Mouse (Mus musculus) lung, embryonic 14.5 days (tissue): ENCODE data around the gene Tmem240. TPM values are rescaled to one million over a fixed set of nuclear protein-coding genes. Genes with fewer than 3 reads are reported as not detected.
"Not testable (repeated sequence)": the region's sequence is repeated elsewhere in the genome, so short reads cannot be mapped to it uniquely, and the experiment has no call there.

Experiments used
- ATAC-seq: fragments of 200-750 bp; cut with Nextera tagmentation; 2 replicates; pipeline ENCODE4 v1.8.0; 2017; ENCODE audit warnings: mild to moderate bottlenecking, moderate TSS enrichment, moderate library complexity; ENCODE audit not compliant: insufficient read depth
- DNase-seq: peaks from one replicate; pipeline ENCODE4 v3.0.0-alpha.2; 2015
- H3K27ac ChIP-seq: fragments of 300-500 bp; sonication (generic); 2 replicates; pipeline ENCODE4 v1.5.1; 2014; ENCODE audit warnings: low read depth, mild to moderate bottlenecking, moderate library complexity
- H3K27me3 ChIP-seq: fragments of 300-500 bp; sonication (generic); 2 replicates; pipeline ENCODE4 v1.6.1; 2014; ENCODE audit warnings: low read length, control low read depth; ENCODE audit not compliant: insufficient read depth
- H3K36me3 ChIP-seq: fragments of 300-500 bp; sonication (generic); 2 replicates; pipeline ENCODE4 v1.6.1; 2014; ENCODE audit warnings: control low read depth; ENCODE audit not compliant: insufficient read depth
- H3K4me1 ChIP-seq: fragments of 300-500 bp; sonication (generic); 2 replicates; pipeline ENCODE4 v1.6.1; 2014; ENCODE audit warnings: antibody characterized with exemption, control low read depth; ENCODE audit not compliant: insufficient read depth
- H3K4me2 ChIP-seq: fragments of 300-500 bp; sonication (generic); 2 replicates; pipeline ENCODE4 v1.6.1; 2014; ENCODE audit warnings: mild to moderate bottlenecking
- H3K4me3 ChIP-seq: fragments of 300-500 bp; sonication (generic); 2 replicates; pipeline ENCODE4 v1.5.1; 2014; ENCODE audit warnings: low read depth, low read length
- H3K9ac ChIP-seq: fragments of 300-500 bp; sonication (generic); 2 replicates; pipeline ENCODE4 v1.6.1; 2014
- H3K9me3 ChIP-seq: fragments of 300-500 bp; sonication (generic); 2 replicates; pipeline ENCODE4 v1.6.1; 2016; ENCODE audit warnings: low read depth, low read length, control low read depth
- CTCF ChIP-seq: IDR thresholded peaks from 2 replicates; pipeline ENCODE4 v1.5.1; 2016; ENCODE audit warnings: antibody characterized with exemption, low read depth
- WGBS: fragments of 180-500 bp; shearing (Covaris S2); extraction: QIAGEN DNeasy Blood & Tissue Kit; methylation state at CpG from one replicate; pipeline ENCODE4 v1.1.7; 2014; 5-methylcytosine and 5-hydroxymethylcytosine counted together
- microRNA-seq: library from miRNA; unstranded; fragments of <30 nt; microRNA quantifications from one replicate; pipeline ENCODE4, GENCODE M21; 2016; ENCODE audit warnings: borderline number of aligned reads
- polyA plus RNA-seq: library from polyadenylated mRNA; unstranded; fragments of >200 nt; fragmentation: Nextera tagmentation; extraction: Ambion mirVana; gene quantifications from 2 replicates; pipeline ENCODE4 v1.2.1, GENCODE M21; 2014

Gene Tmem240
- polyA plus RNA-seq, 1 experiment from 2014 or later: 0.86 TPM

GRCm38 (mm10) chr4:155785819-155786218, 51.2 kb downstream of the Tmem240 start, which contains the start of gene Tmem88b:
Tmem88b (minus strand) TSS chr4:155785874.
- Histone ChIP-seq H3K4me1 (0 out of 2 replicates have a peak, but pooled peaks cover 6% of the 10 kb centered on the region), H3K9ac (peak within 1 kb of the TSS; percentile 82; the same call in 1 of the 2 replicates), H3K4me3 (peak within 1 kb of the TSS; percentile 60; the same call in 1 of the 2 replicates), H3K27ac (no peak within 1 kb of the TSS), H3K27me3 (no peaks in the 10 kb centered on the region), H3K36me3 (no peaks in the 10 kb centered on the region), H3K4me2 (peak within 1 kb of the TSS; percentile 81), H3K9me3 (no peaks in the 10 kb centered on the region)
- DNase-seq (no peak), ATAC-seq (no peak)
- peak; percentile 23; the same call in 1 of the 2 replicates for TF ChIP-seq CTCF
- WGBS: 61% methylated on average over 5 of the region's 5 CpGs

- 0 out of 2 replicates have a peak, but pooled peaks cover 3% of the 10 kb centered on the region for H3K4me1 ChIP-seq
- H3K27ac ChIP-seq: no peak overlapping the region
- 63% methylated on average over 3 of the region's 3 CpGs for WGBS
- H3K4me2 ChIP-seq: no peak overlapping the region
- H3K4me3 ChIP-seq: no peak overlapping the region
- H3K9me3 ChIP-seq: no peaks in the 10 kb centered on the region
- no peaks in the 10 kb centered on the region; the same call in 1 of the 2 replicates for H3K27me3 ChIP-seq
- TF ChIP-seq CTCF: no peak
- DNase-seq (no peak), ATAC-seq (no peak)
- no peaks in the 10 kb centered on the region for H3K36me3 ChIP-seq
- no peak overlapping the region for H3K9ac ChIP-seq
Observed at GRCm38 (mm10) chr4:155788300-155788699, 53.7 kb downstream of the Tmem240 start.

- H3K4me2 ChIP-seq, ATAC-seq, H3K27me3 ChIP-seq, H3K36me3 ChIP-seq, H3K4me3 ChIP-seq, H3K9me3 ChIP-seq, H3K9ac ChIP-seq, DNase-seq, H3K27ac ChIP-seq, H3K4me1 ChIP-seq: not testable (repeated sequence)
- WGBS: 69% methylated on average over 4 of the region's 4 CpGs
Observed at GRCm38 (mm10) chr4:155788833-155789232, 54.2 kb downstream of the Tmem240 start.

GRCm38 (mm10) chr4:155790021-155790489, 55.5 kb downstream of the Tmem240 start, which contains the start of gene Ankrd65:
Ankrd65 (plus strand) TSS chr4:155790439.
- 85% methylated on average over 3 of the region's 3 CpGs for WGBS
- 0 out of 2 replicates have a peak within 1 kb of the TSS, but pooled peaks have one; percentile 6 for H3K9ac ChIP-seq
- H3K36me3 ChIP-seq: no peaks in the 10 kb centered on the region
- no peak within 1 kb of the TSS for H3K4me2 ChIP-seq
- ATAC-seq: no peak
- no peak for DNase-seq
- TF ChIP-seq CTCF: no peak
- H3K9me3 ChIP-seq: no peaks in the 10 kb centered on the region
- H3K27me3 ChIP-seq: no peaks in the 10 kb centered on the region; the same call in 1 of the 2 replicates
- no peaks in the 10 kb centered on the region for H3K4me1 ChIP-seq
- H3K27ac ChIP-seq: no peak within 1 kb of the TSS
- no peak within 1 kb of the TSS for H3K4me3 ChIP-seq

Small RNA genes within 50 kb of the gene (microRNA-seq; reads per million reads assigned to microRNA genes)
- not detected for gene Gm27743

Other genes starting within 250 kb of the Tmem240 start
- 570 and 585 TPM in 2 replicates for gene Gnb1, start 243.4 kb upstream of the Tmem240 start, polyA plus RNA-seq
- 85.0 and 90.5 TPM in 2 replicates for gene Nadk, start 172.4 kb upstream of the Tmem240 start, polyA plus RNA-seq
- 9.5 and 9.7 TPM in 2 replicates for gene Slc35e2, start 133.4 kb upstream of the Tmem240 start, polyA plus RNA-seq
- 56.3 and 58.7 TPM in 2 replicates for gene Cdk11b, start 109.9 kb upstream of the Tmem240 start, polyA plus RNA-seq
- not detected in 2 replicates for gene Gm10563, start 89.4 kb upstream of the Tmem240 start, polyA plus RNA-seq
- gene Mmp23, start 81.4 kb upstream of the Tmem240 start, polyA plus RNA-seq: 34.8 and 38.7 TPM in 2 replicates
- 22.4 and 24.8 TPM in 2 replicates for gene Mib2, start 65.6 kb upstream of the Tmem240 start, polyA plus RNA-seq
- gene Fndc10, start 40.5 kb upstream of the Tmem240 start, polyA plus RNA-seq: 2.5 and 2.7 TPM in 2 replicates
- 153 and 156 TPM in 2 replicates for gene Ssu72, start 30.0 kb upstream of the Tmem240 start, polyA plus RNA-seq
- gene Atad3a, start 26.3 kb downstream of the Tmem240 start, polyA plus RNA-seq: 96.6 and 102 TPM in 2 replicates
- 8.7 and 8.9 TPM in 2 replicates for gene Vwa1, start 39.9 kb downstream of the Tmem240 start, polyA plus RNA-seq
- gene Tmem88b, start 51.1 kb downstream of the Tmem240 start, polyA plus RNA-seq: 0.12 and 0.15 TPM in 2 replicates
- gene Ankrd65, start 55.6 kb downstream of the Tmem240 start, polyA plus RNA-seq: not detected in 2 replicates
- 226 and 231 TPM in 2 replicates for gene Mrpl20, start 68.1 kb downstream of the Tmem240 start, polyA plus RNA-seq
- gene Ccnl2, start 77.7 kb downstream of the Tmem240 start, polyA plus RNA-seq: 172 and 174 TPM in 2 replicates
- 124 and 136 TPM in 2 replicates for gene Aurkaip1, start 96.5 kb downstream of the Tmem240 start, polyA plus RNA-seq
- gene Mxra8, start 104.9 kb downstream of the Tmem240 start, polyA plus RNA-seq: 148 and 155 TPM in 2 replicates
- gene Dvl1, start 112.6 kb downstream of the Tmem240 start, polyA plus RNA-seq: 11.3 and 17.8 TPM in 2 replicates
- gene Tas1r3, start 128.6 kb downstream of the Tmem240 start, polyA plus RNA-seq: 0.16 and 0.22 TPM in 2 replicates
- gene Cptp, start 134.6 kb downstream of the Tmem240 start, polyA plus RNA-seq: 17.1 and 18.4 TPM in 2 replicates
- gene Ints11, start 134.7 kb downstream of the Tmem240 start, polyA plus RNA-seq: 83.6 and 84.7 TPM in 2 replicates
- 43.6 and 50.9 TPM in 2 replicates for gene Pusl1, start 157.0 kb downstream of the Tmem240 start, polyA plus RNA-seq
- gene Acap3, start 157.0 kb downstream of the Tmem240 start, polyA plus RNA-seq: 17.9 and 20.5 TPM in 2 replicates
- 124 and 127 TPM in 2 replicates for gene Ube2j2, start 209.0 kb downstream of the Tmem240 start, polyA plus RNA-seq
- 35.9 and 43.5 TPM in 2 replicates for gene C1qtnf12, start 227.5 kb downstream of the Tmem240 start, polyA plus RNA-seq